Mouse (Mus musculus): ENCODE measurements around the gene Ldb3.
A peak's percentile ranks its signal among the peaks of the same experiment; 100 is the strongest.

The Ldb3 gene

DNA sequence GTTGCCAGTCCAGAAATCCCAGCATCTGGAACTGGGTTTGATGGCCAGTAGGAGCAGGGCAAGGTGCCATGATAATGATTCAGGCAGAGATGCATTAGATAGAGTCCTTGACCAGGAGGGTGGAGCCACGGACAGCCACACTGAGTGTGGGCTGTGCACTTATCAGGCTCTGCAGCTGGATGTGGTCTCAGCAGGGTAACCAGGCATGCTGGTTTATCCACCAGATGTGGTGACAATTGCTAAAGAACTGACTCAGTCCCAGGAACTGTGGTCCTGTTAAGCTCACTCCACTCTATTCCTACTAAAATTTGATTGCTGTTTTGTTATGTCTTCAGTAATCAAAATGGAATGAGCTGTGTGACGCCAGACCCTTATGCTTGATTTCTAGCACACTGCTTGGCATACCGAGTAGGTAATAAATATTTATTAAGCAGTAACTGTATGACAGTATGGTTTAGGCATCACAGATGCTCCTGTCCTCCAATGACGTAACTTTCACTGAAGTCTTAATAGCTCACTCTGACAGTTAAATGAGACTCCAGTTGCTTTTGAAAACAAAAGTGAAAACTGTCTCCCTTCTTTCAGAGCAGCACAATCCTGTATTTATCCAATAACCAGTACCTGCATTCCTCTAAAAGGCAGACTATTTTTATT lies 80.2 kb downstream of the Ldb3 start:
- peak; percentile 42 for DNase-seq (ENCODE audit: low spot score)

DNA sequence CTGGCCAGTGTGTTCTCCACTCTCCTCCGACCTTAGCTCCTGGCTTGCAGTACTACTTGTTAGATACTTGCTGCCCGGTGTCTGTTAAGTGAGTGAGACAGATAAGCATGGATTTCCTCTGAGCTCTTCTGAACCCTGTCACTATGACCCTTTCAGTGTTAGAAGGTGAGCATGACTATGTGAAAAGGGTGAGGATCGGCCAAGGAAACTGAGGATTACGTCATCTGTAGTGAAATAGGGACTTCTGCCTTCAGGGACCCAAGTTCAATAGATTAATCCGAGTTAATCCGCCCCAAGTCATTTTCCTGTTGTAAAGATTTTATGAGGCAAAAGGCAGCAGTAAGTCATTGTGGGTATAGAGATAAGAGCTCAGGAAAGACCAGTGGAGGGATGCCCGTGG lies 83.2 kb downstream of the Ldb3 start:
- no peak for DNase-seq (ENCODE audit: low spot score)

DNA sequence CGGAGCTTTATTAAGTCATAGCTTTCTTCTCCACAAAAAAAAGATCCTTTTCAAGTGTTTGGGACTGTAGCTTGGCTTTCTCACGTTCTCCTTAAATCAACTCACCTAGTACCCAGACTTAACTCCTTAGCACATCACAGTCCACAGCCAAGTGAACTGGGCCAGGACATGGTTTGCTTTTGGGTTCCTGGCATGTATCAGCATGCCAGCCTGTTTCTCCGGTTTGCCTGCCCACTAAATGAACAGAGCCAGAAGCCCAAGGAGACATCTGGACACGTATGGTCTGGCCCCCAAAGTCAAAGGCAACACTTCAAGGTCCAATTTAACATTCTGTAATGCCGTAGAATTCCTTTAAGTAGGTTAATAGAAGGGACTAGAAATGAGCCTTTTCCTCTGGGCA lies 84.1 kb downstream of the Ldb3 start:
- no peak for DNase-seq (ENCODE audit: low spot score)

DNA sequence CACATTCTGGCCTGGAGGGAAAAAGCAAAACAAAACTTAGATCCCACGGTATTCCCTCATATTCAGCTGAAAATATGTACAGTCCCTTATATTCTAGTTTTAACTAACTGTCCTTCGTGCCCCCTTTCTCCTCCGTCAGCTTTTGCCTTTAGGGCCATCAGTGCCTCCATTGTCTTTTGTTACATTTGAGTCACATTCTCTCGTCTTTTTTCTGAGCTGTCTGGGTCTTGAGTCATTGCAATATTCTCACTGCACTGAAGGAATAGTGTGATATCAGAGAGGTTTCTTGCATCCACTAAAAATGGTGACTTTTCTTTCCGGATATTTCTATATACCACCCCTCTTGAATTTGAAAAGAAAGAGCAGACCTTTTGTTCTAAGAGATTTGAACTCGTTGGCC lies 84.7 kb downstream of the Ldb3 start:
- no peak for DNase-seq (ENCODE audit: low spot score)

DNA sequence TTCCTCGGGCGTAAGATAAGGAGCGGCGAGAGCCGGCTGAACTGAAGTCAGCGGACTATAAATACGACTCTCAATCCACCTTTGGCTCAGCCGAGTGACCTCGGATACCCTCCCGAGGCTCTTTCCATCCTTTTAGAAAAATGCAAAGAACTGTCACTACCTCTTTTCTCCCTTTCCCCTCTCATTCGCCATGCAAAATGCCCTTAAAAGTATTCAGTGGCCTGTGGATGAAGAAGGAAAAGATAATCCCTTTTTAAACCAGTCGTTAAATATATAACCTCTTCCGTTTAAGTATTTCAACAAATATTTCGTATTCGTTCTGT lies 85.2 kb downstream of the Ldb3 start, which contains the start of gene Bmpr1a:
TSS of gene Bmpr1a (minus strand) at position 17 of the 323 bp plus-strand sequence.
- DNase-seq (ENCODE audit: low spot score) = no peak

DNA sequence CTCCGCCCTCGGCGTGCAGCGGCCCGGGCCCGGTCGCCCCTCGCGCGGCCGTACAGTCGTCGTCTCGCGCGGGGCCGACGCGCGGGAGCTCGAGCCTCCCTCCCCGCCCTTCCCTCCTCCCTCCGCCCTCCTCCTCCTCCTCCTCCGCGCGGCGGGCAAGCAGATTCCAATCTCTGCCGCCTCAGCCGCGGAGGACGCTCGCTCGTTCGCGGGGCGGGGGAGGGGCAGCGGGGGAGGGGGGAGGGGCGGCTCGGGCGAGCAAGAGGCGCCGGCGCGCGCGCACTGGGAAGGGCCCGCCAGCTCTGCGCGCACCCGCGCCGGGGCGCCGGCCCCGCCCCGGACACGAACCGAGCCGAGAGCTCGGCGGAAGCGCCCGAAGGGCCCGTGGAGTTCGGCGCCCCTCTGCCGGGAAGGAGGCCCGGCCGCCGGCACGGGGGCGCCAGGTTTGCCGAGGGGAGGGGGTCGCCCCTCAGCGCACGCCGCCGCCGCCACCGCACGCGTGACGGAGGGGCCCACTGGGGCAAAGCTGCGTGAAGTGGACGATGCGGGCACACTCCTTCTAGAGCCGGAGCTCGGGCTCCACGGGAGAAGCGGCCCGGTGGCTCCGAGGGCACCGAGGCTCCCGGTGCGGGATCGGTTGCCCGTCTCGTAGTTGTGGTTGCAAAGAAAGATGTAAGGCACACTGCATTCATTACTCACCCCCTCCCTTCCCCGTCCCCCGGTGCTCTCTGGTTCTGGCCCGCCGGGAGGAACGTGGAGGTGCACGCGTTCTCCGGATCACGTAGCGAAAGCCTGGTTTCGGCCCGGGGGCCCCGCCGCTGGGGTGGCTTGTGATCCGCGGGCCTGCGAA lies 85.8 kb downstream of the Ldb3 start:
- DNase-seq (ENCODE audit: low spot score) = peak; percentile 83

DNA sequence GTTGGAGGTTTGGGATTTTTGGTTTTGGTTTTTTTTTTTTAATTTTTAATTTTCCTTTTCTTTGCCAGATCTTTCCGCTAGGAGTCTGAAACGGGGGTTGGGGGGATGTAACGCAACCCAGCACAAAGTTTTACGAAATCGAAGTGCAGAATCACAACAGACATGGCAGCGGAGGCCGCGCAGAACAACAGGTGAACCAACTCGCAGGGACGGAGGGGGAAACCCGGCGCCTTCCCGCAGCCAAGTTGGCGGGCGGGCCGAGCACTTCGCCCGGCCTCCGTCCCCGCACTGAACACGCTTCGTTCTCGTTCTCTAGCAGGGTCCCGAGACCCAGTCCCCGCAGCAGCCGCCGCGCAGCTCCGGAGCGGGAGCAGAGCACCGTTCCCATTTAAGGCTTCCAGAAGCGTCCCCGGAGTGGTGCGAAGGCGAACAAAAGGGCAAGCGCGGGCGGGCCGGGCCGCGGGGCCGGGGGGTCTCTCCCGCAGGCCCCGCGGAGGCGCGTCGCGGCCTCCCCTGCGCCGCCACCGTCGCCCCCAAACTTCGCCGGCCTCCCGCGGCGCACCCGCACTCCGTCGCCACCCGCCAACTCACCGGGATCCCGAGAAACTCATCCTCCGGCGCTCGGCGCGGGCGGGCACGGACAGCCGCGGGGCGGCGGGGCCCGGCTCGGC lies 86.5 kb downstream of the Ldb3 start:
- DNase-seq (ENCODE audit: low spot score) = peak; percentile 19

DNA sequence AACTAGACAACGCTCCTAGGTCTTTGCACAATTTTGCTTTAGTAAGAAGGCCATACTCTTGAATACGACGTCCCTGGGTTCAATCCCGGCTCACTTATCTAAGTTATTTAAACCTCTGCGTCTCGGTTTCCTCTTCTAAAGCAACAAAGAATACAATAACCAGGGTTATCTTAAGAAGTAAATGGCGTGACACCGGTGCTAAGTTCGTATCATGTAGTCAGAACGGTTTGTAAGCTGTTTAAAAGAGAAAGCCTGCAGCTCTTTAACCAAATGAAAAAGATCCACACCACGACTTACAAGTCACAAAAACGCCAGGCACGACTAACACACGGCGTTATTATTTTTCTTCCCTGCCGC lies 87.1 kb downstream of the Ldb3 start:
- DNase-seq (ENCODE audit: low spot score) = no peak

DNA sequence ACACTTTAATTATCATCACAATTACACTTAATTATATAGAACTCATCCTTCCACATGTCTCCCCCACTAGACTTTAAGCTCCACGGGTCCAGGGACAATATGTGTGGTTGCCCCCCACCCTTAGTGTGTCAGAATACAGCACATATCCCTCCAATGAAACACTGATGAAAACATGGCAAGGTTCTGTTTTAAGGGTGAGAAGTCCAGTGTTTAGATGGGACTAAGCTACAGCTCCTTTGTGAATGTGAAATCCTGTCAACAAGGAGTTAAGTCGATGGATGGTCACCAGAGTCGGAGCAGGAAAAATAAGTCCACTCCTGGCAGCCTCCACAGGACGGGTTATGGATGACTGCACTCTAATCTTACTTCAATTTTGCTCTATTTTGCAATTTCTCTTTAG lies 88.2 kb downstream of the Ldb3 start:
- DNase-seq (ENCODE audit: low spot score) = no peak

DNA sequence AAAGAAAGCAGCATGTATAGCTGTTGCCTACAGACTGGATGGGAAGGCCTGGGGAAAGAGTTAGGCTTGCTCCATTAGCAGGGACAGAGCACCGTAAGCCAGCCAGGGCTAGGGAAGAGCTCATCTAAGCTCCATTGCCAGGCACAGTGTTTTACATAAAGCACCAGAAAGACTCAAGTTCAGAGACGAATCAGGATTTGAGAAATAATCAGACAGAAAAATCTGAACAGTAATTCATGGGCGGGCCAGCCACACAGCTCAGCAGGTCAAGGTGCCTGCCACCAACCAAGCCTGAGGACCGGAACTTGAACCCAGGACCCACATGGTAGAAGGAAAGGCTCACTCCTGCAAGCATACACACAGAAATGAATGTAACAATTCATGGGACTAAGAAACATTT lies 88.8 kb downstream of the Ldb3 start:
- DNase-seq (ENCODE audit: low spot score) = no peak

DNA sequence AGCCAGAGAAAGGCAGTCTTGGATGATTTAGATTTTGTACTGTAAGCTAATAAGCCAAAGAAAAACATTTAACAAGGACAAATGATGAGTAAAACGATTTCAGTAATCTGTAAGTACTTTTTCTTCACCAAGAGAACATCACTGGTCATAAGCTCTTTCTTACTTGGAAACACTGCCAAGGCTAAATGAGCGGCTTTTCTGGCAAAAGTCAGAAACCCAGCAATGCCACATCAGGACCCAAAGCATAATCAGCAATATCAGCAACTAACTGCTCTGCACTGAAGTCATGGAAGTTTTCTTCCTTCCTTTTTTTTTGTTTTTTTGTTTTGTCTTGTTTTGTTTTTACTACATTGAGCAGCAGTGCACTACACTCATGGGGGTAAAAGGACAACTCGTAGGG lies 91.1 kb downstream of the Ldb3 start:
- peak; percentile 36 for DNase-seq (ENCODE audit: low spot score)

DNA sequence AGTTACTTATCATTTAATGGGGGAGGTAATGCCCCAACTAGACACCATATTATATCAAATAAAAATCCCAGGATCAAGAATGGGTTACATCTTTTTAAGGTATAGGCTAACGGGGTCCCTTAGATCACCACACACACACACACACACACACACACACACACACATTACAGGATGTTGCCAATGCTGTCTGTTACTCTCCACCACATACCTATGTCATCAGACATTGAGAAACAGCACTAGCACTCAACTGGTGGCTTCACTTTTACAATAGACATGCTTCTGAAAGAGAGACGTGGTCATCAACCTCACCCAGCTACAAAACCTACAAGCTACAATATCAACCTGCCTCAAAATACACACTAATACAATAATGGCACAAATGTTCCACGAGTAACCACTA lies 94.8 kb downstream of the Ldb3 start:
- no peak for DNase-seq (ENCODE audit: low spot score)

DNA sequence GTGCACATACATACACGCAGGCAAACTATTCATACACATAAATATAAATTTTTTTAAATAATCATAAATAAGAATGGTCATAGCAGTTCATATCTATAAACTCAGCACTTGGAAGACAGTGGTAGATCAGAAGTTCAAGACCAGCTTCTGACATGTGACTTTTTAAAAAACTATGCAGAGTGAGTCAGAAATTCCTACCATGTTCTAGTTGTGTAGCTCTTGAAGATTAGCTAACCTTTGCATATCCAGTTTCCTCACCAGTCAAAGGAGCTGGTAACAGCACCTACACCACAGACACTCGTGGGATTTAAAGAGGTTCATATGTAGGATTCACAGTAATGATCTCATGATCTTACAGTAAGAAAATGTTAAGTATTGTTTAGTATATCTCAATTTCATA lies 95.8 kb downstream of the Ldb3 start:
- DNase-seq (ENCODE audit: low spot score) = no peak

DNA sequence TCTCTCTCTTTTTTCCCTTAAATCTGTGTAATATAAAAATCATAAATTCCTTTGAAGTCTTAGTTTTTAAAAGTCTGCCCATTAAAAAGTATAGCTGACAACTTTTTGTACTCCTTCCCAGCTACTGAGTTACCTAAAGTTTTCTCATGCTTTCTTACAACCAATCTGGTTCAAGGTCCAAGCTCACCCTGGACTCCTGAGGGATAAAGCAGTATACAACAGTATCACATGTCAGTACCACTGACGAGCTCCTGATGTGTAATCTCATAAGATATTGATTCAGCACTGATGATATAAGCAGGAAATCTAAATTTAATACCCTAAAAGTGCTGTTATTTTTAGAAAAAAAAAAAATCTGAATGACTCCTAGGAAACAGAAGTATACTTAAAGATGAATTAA lies 97.5 kb downstream of the Ldb3 start:
- no peak for DNase-seq (ENCODE audit: low spot score)

DNA sequence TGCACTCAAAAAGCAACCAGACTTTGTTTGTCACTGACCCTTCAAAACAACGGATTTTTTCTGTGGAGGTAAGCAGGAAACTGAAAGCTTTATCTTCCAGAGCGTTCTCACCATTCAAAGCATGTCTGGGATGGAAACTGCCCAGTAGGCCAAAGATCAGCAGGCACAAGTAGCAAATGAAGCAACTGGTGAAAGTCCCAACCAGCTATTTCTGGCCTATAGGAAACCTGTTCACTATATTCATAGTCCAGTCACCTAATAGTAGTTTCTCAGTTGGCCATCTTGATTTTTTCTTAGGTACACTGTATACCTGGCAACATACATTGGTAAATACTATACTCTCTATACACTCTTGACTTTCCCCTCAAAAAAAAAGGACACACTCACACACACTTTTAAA lies 98.6 kb downstream of the Ldb3 start:
- DNase-seq (ENCODE audit: low spot score) = no peak

DNA sequence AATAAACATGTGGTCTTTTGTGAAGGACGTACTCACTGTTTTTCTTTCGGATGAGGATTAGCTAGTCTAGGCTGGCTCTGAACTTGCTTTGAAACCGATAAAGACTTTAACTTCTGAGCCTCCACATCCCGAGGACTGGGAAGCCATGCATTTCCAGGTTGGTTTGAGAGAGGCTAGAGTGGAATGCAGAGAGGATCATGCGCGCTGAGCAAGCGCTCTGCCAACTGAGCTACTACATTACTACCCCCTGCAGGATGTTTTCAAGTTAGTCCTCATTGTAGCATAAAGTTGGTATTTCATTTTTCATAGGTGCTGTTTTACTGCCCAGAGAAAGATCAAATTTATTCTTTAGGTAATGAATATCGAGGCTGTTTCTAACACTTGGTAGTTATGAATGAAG lies 102.3 kb downstream of the Ldb3 start:
- DNase-seq (ENCODE audit: low spot score) = no peak

DNA sequence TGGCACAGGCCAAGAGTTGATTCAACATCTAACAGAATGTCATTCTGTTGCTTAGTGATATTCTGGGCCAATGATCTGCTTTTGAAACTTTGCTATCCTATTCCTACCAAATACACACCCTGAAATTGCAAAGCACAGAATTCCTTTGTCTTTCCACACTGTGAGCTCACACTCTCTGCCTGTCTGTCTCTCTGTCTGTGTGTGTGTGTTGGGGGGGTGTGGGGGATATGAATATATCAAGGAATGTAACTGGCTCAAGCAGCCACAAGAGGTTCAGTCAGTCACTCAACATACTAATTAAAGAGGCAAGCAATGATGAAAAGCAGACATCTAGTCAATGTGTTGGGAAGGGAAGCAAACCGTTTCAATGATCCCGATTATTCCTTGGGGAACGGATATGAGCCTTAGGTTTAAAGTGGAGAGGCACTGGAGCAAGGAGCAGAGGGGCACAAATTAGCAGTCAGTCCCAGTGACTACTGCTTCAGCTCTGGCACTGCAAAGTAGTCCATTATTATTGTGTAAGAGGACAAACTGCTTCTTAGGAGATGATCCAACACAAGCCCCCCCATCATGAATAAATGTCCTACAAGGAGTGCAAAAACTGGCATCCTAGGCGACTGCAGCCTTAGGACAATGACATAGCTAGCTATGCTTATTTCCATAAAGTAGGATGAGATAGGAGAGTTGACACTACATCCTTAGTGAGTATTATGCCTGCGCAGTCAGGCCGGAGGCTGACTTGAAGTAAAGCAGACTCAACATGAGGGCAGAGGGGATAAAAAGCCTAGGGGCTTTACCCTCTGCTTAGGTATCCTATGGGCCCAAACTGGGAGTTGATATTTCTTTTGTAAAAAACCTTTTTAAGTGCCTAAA lies 104.8 kb downstream of the Ldb3 start:
- no peak for DNase-seq (ENCODE audit: low spot score)
